Mouse (Mus musculus) cortical plate, adult 2 months (tissue): ENCODE measurements around the gene Zfp330.

Experiments used
- CTCF ChIP-seq: fragments of 200-500 bp; IDR thresholded peaks from 2 replicates; pipeline ENCODE4 v1.5.1; 2011; ENCODE audit warnings: mild to moderate bottlenecking, control low read depth, low read length; ENCODE audit not compliant: insufficient read depth; ENCODE audit errors: extremely low read depth
- POLR2A ChIP-seq: fragments of 200-500 bp; IDR thresholded peaks from 2 replicates; pipeline ENCODE4 v1.6.1; 2011; ENCODE audit warnings: mild to moderate bottlenecking, low read length, control low read depth; ENCODE audit not compliant: insufficient read depth; ENCODE audit errors: extremely low read depth

GRCm38 (mm10) chr8:82777945-82778344, 4.0 kb upstream of the Zfp330 start:
- TF ChIP-seq CTCF (no peak), POLR2A (no peak)
